Mouse (Mus musculus) intestine, postnatal 0 days (tissue): ENCODE data around the gene Acoxl. TPM values are rescaled to one million over a fixed set of nuclear protein-coding genes. Genes with fewer than 3 reads are reported as not detected.

Experiments
- ATAC-seq: fragments of 200-750 bp; cut with Nextera tagmentation; 2 replicates; pipeline ENCODE4 v1.8.0; 2017; ENCODE audit warnings: mild to moderate bottlenecking, moderate TSS enrichment, moderate library complexity
- H3K27ac ChIP-seq: fragments of 300-500 bp; sonication (generic); 2 replicates; pipeline ENCODE4 v1.5.1; 2014; ENCODE audit warnings: mild to moderate bottlenecking, low read depth, low read length, moderate library complexity
- H3K27me3 ChIP-seq: fragments of 300-500 bp; sonication (generic); replicated peaks from 2 replicates; pipeline ENCODE4 v1.6.1; 2014; ENCODE audit warnings: low read length, mixed read lengths; ENCODE audit not compliant: control insufficient read depth, insufficient read depth
- H3K36me3 ChIP-seq: fragments of 300-500 bp; sonication (generic); 2 replicates; pipeline ENCODE4 v1.6.1; 2014; ENCODE audit warnings: mild to moderate bottlenecking, moderate library complexity; ENCODE audit not compliant: control insufficient read depth, insufficient read depth
- H3K4me1 ChIP-seq: fragments of 300-500 bp; sonication (generic); replicated peaks from 2 replicates; pipeline ENCODE4 v1.6.1; 2014; ENCODE audit warnings: antibody characterized with exemption, low read length, mixed read lengths; ENCODE audit not compliant: control insufficient read depth, insufficient read depth
- H3K4me2 ChIP-seq: fragments of 300-500 bp; sonication (generic); replicated peaks from 2 replicates; pipeline ENCODE4 v1.6.1; 2014; ENCODE audit warnings: low read depth, mild to moderate bottlenecking, moderate library complexity
- H3K4me3 ChIP-seq: fragments of 300-500 bp; sonication (generic); 2 replicates; pipeline ENCODE4 v1.5.1; 2014; ENCODE audit warnings: low read depth, low read length
- H3K9ac ChIP-seq: fragments of 300-500 bp; sonication (generic); 2 replicates; pipeline ENCODE4 v1.6.1; 2014; ENCODE audit warnings: mild to moderate bottlenecking, low read depth, low read length
- H3K9me3 ChIP-seq: fragments of 300-500 bp; sonication (generic); 2 replicates; pipeline ENCODE4 v1.6.1; 2016; ENCODE audit warnings: mixed run types; ENCODE audit not compliant: control insufficient read depth
- CTCF ChIP-seq: sonication (generic); IDR thresholded peaks from 2 replicates; pipeline ENCODE4 v1.5.1; 2016; ENCODE audit warnings: low read depth, mild to moderate bottlenecking, control low read depth, antibody characterized with exemption, moderate library complexity
- WGBS: fragments of 180-500 bp; shearing (Covaris S2); extraction: QIAGEN DNeasy Blood & Tissue Kit; methylation state at CpG from one replicate; pipeline ENCODE4 v1.1.7; 2014; 5-methylcytosine and 5-hydroxymethylcytosine counted together
- polyA plus RNA-seq: library from polyadenylated mRNA; unstranded; fragments of >200 nt; fragmentation: Nextera tagmentation; extraction: Ambion mirVana; gene quantifications from 2 replicates; pipeline ENCODE4 v1.2.1, GENCODE M21; 2015

Acoxl gene
- polyA plus RNA-seq, 1 experiment from 2014 or later: 0.25 TPM

- no peak overlapping the region for H3K27ac ChIP-seq
- no peaks in the 10 kb centered on the region; the same call in 1 of the 2 replicates for H3K27me3 ChIP-seq
- no peak overlapping the region for H3K9ac ChIP-seq
- no peak for ATAC-seq
- no peak for TF ChIP-seq CTCF
- no peak overlapping the region for H3K4me2 ChIP-seq
- no peaks in the 10 kb centered on the region for H3K36me3 ChIP-seq
- H3K9me3 ChIP-seq: no peaks in the 10 kb centered on the region
- no peak overlapping the region for H3K4me3 ChIP-seq
- no peaks in the 10 kb centered on the region for H3K4me1 ChIP-seq
Observed at GRCm38 (mm10) chr2:127846008-127846407, 7.3 kb downstream of the Acoxl start.

GRCm38 (mm10) chr2:127846571-127846970 is 7.9 kb downstream of the Acoxl start:
- Histone ChIP-seq H3K9ac (no peak overlapping the region), H3K9me3 (no peaks in the 10 kb centered on the region), H3K27me3 (no peaks in the 10 kb centered on the region), H3K4me3 (no peak overlapping the region), H3K36me3 (no peaks in the 10 kb centered on the region), H3K27ac (no peak overlapping the region), H3K4me2 (no peak overlapping the region), H3K4me1 (no peaks in the 10 kb centered on the region)
- no peak for ATAC-seq
- 26% methylated on average over 1 of the region's 1 CpGs for WGBS
- no peak for TF ChIP-seq CTCF

- Histone ChIP-seq H3K4me2 (no peak overlapping the region), H3K4me3 (no peak overlapping the region), H3K36me3 (no peaks in the 10 kb centered on the region), H3K27me3 (no peaks in the 10 kb centered on the region), H3K9me3 (no peaks in the 10 kb centered on the region), H3K4me1 (no peaks in the 10 kb centered on the region), H3K27ac (no peak overlapping the region), H3K9ac (no peak overlapping the region)
- 68% methylated on average over 2 of the region's 2 CpGs for WGBS
- TF ChIP-seq CTCF: no peak
- no peak for ATAC-seq
Observed at GRCm38 (mm10) chr2:127850371-127850770, 11.7 kb downstream of the Acoxl start.

- no peak overlapping the region for H3K4me3 ChIP-seq
- H3K36me3 ChIP-seq: no peaks in the 10 kb centered on the region
- H3K4me2 ChIP-seq: no peak overlapping the region
- no peaks in the 10 kb centered on the region for H3K27me3 ChIP-seq
- 38% methylated on average over 3 of the region's 4 CpGs for WGBS
- no peak overlapping the region for H3K9ac ChIP-seq
- no peak for TF ChIP-seq CTCF
- H3K9me3 ChIP-seq: no peaks in the 10 kb centered on the region
- no peak for ATAC-seq
- H3K27ac ChIP-seq: no peak overlapping the region
- H3K4me1 ChIP-seq: no peaks in the 10 kb centered on the region
Observed at GRCm38 (mm10) chr2:127854332-127854991, 15.8 kb downstream of the Acoxl start.

GRCm38 (mm10) chr2:127864381-127864780 is 25.7 kb downstream of the Acoxl start:
- Histone ChIP-seq H3K36me3 (no peaks in the 10 kb centered on the region), H3K27ac (no peak overlapping the region), H3K4me2 (no peak overlapping the region), H3K9me3 (no peaks in the 10 kb centered on the region), H3K4me3 (no peak overlapping the region), H3K4me1 (no peaks in the 10 kb centered on the region), H3K9ac (no peak overlapping the region), H3K27me3 (no peaks in the 10 kb centered on the region)
- no peak for ATAC-seq
- TF ChIP-seq CTCF: no peak
- 86% methylated on average over 4 of the region's 4 CpGs for WGBS

GRCm38 (mm10) chr2:127881063-127881462 is 42.4 kb downstream of the Acoxl start:
- no peaks in the 10 kb centered on the region for H3K27me3 ChIP-seq
- no peaks in the 10 kb centered on the region for H3K9me3 ChIP-seq
- no peak for ATAC-seq
- no peak overlapping the region for H3K27ac ChIP-seq
- H3K36me3 ChIP-seq: no peaks in the 10 kb centered on the region
- H3K4me1 ChIP-seq: no peaks in the 10 kb centered on the region
- 53% methylated on average over 5 of the region's 5 CpGs for WGBS
- H3K9ac ChIP-seq: no peak overlapping the region
- H3K4me2 ChIP-seq: no peak overlapping the region
- no peak for TF ChIP-seq CTCF
- H3K4me3 ChIP-seq: no peak overlapping the region

GRCm38 (mm10) chr2:127889432-127889831 is 50.8 kb downstream of the Acoxl start:
- 6% methylated on average over 6 of the region's 6 CpGs for WGBS
- Histone ChIP-seq H3K27ac (no peak overlapping the region), H3K9me3 (no peaks in the 10 kb centered on the region), H3K4me1 (0 out of 2 replicates have a peak, but pooled peaks cover 5% of the 10 kb centered on the region), H3K9ac (no peak overlapping the region), H3K27me3 (peaks cover 15% of the 10 kb centered on the region), H3K4me2 (no peak overlapping the region), H3K36me3 (no peaks in the 10 kb centered on the region), H3K4me3 (no peak overlapping the region)
- peak; percentile 62 for ATAC-seq
- TF ChIP-seq CTCF: peak; percentile 98
